Mouse (Mus musculus) regulatory T cell (primary cell): Measurements from ENCODE around the gene Alox5.

Source experiments
- in situ Hi-C: fragments of 300-600 bp; cut with MboI, MseI; formaldehyde crosslinking; loops from one replicate; pipeline ENCODE4 v1.15.1; 2025; ENCODE audit warnings: high pct_unique_total_duplicates

Gene Alox5

GRCm38 (mm10) chr6:116386045-116386415, 74.9 kb downstream of the Alox5 start:
- in situ Hi-C loops, result no loop called here

DNA sequence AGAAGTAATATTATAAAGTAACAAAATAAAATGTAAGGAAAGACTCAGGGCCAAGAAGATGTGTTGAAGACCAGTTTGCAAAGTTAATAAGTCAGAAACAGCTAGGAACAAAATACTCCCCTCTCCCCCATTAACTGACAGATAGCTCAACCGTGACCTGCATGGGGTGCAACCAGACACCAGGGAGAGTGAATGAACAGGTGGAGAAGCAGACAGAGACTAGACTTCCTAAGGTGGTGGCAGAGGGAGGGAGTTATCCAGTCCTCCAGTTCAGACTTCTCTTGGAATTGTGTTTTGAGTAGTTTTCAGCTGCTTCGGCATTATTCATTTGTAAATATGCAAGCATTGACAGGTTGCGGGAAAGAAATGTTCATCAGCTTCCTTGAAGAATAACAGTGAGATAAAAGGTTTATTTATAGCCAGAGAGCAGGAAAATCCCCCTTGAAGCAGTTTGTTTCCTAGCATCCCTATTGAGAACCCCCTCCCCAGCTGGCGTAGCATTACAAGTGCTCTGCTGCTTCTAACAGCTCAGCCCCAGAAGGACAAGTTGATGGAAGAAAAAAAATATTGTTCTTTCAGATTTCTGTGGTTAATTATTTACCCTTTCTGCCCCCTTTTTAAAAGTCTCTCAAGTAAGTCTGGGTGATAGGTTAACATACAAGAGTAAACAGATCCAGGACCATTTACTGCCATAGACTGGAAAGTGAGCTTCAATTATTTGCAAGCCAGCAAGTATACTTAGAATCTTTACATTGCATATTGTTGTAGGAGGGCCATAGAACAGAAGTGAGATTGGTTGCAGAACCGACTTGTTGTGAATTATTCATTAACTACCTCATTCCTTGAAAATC, 75.6 kb downstream of the Alox5 start:
- in situ Hi-C loops, result no loop called here

DNA sequence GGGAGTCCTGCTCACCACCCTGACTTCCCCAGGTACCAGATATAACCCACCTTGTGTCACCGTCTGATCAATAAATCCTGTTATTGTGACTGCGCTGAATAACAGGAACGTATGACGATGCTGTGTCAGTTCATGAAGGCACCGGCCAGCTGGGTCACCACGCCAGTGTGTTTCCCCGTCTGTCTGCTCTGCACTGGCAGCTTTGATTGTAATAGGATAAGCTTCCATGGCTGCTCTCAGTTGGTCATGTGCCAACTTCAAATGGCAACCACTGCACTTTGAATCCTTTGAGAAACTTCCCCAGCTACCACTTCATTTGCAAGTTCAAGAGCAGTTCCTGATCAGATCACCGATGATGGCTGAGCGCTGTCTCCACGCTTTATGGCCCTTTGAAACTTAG, 77.4 kb downstream of the Alox5 start:
- in situ Hi-C loops, result no loop called here

DNA sequence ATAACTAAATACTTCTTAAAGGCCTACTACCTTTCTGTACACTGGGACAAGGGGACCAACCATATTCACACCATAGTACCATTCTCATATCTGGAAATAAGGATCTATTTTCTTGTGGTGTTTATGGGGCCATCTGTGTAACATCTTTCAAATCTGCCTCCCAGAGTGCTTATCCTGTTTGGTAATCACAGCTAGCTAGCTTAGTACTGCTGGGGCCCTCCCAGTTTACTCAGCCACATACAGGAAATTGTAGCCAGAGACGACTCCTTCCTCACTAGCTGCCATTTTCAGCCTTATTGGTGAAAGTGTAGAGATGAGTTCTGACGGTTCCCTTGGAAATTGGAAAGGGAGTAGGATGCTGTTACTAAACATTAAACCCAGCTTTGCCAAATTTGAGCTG, 79.4 kb downstream of the Alox5 start:
- in situ Hi-C loops, result no loop called here

- in situ Hi-C loops, result no loop called here
These were observed 80.8 kb downstream of the Alox5 start for GRCm38 (mm10) chr6:116380157-116380556.

GRCm38 (mm10) chr6:116378892-116379291, 82.1 kb downstream of the Alox5 start:
- in situ Hi-C loops, result no loop called here

DNA sequence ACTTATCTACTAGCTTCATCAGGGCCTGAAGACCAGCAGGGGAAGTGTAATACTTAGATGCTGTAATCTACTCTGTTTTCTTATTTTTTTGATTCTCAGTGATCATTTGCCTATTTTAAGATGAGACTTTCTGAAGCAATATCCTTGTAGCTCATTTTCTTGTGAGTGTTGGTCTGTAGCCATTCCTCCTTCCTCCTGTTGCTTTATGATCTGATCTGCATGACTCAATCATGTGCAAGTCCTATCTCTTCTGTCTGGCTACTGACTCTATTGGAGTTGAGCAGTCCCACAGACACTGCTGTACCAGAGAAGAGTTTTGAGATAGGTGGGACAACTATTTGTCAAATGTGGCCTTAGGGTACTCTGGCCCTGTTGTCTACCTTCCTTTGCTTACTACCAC, 86.4 kb downstream of the Alox5 start:
- in situ Hi-C loops, result no loop called here

- in situ Hi-C loops, result no loop called here
These were observed 86.8 kb downstream of the Alox5 start for GRCm38 (mm10) chr6:116374136-116374535.

GRCm38 (mm10) chr6:116371500-116371899, 89.5 kb downstream of the Alox5 start:
- in situ Hi-C loops, result no loop called here

GRCm38 (mm10) chr6:116370216-116370976, 90.6 kb downstream of the Alox5 start:
- in situ Hi-C loops, result no loop called here

DNA sequence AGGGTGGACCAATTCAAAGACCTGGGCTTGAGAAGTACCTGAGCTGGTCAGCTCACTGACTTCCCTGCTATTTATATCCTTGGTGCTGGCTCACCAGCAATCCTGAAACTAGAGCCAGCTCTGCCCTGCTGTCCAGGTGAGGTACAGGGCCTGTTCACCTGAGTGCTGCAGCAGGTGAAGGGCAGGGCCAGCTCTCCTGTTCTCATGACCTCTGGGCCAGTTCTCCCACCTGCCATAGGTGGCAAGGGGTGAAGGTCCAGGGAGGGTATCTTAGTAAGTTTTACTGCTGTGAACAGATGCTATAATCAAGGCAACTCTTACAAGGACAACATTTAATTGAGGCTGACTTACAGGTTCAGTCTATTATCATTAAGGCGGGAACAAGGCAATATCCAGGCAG, 91.2 kb downstream of the Alox5 start:
- in situ Hi-C loops, result no loop called here

DNA sequence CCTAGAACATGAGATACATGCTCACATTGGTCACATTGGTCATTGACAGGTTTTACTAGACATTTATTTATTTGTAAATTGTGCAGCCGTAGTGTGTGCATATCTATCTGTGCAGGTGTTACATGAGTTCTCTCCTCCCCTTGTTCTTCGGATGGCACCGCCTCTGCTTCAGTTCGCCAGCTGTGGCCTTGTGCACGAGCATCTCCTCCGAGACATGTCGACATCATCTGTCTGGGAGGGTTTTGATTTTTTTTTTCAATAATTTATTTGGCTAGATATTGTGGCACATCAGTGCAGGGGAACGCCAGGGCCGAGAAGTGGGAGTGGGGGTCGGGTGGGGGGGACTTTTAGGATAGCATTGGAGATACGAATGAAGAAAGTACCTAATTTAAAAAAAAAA, 93.0 kb downstream of the Alox5 start:
- in situ Hi-C loops, result no loop called here

DNA sequence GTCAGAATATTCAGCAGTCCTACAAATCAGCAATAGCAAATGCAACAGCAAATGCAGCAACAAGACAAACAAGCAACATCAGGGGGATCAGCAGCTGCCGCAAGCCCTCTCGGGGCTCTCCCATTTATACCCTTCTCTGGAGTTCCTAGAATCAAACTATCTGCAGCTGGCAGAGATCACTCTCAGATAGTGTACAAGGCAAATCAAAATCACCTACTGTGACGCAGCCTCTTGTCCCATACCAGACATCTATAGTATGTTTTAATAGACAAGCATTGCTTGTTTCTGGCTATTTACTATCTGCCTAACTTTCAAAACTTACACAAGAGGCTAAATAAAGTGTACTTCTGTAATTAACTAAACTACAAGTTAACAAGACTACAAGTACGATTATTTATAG, 99.0 kb downstream of the Alox5 start:
- in situ Hi-C loops, result no loop called here

DNA sequence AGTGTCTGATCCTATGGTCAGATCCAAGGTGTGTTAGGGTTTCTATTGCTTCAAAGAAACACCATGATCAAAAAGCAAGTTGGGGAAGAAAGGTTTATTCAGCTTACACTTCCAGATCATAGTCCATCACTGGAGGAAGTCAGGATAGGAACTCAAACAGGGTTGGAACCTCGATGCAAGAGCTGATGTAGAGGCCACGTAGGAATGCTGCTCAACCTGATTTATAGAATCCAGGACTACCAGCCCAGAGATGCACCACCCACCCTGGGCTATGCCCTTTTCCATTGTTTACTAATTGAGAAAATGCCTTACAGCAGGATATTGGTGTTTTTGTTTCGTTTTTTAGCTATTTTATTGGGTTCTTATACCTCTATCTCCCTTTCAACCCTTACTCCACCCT, 99.5 kb downstream of the Alox5 start:
- in situ Hi-C loops, result no loop called here
